Mouse (Mus musculus) erythroblast, embryonic 14.5 days (primary cell): Measurements from ENCODE around the gene Psip1.

Source experiments
- GATA1 ChIP-seq: IDR thresholded peaks from 2 replicates; pipeline ENCODE4 v1.6.1; 2012; ENCODE audit warnings: low read length, inconsistent platforms, mixed read lengths
- TAL1 ChIP-seq: IDR thresholded peaks from 3 replicates; pipeline ENCODE4 v1.6.1; 2012; ENCODE audit warnings: low read length, inconsistent platforms, mixed read lengths

GRCm38 (mm10) chr4:83533168-83533911 is 47.1 kb upstream of the Psip1 start:
- TF ChIP-seq GATA1 = no peak
- no peak for TF ChIP-seq TAL1
